Mouse (Mus musculus): ENCODE data around the gene Adamts16.
"Not testable (repeated sequence)": the region's sequence is repeated elsewhere in the genome, so short reads cannot be mapped to it uniquely, and the experiment has no call there.

The Adamts16 gene

DNA sequence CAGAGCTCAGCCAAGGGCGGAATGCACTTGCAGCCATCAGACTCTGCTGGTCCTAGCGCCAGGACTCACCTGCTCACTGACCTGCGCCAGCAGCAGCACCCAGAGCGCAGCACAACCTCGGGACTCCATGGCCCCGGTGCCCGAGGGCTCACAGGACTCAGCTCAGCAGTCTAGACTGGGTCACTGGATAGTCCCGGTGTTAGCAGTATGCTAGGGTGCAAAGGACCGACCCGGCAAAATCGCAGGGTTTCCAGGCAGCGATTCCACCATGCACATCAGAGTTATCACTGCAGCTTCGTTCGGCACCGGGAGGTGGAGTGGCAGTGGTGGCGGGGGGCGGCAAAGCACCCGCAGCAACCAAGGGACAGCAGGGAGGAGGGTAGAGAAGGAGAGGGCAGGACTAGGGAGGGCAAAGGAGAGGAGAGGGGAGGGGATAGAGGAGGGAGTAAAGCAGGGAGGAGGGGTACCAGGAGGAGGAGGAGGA, at the start of gene Adamts16:
Adamts16 (minus strand) TSS at position 391 of the 484 bp plus-strand sequence.
- CTCF ChIA-PET = no interaction called here

DNA sequence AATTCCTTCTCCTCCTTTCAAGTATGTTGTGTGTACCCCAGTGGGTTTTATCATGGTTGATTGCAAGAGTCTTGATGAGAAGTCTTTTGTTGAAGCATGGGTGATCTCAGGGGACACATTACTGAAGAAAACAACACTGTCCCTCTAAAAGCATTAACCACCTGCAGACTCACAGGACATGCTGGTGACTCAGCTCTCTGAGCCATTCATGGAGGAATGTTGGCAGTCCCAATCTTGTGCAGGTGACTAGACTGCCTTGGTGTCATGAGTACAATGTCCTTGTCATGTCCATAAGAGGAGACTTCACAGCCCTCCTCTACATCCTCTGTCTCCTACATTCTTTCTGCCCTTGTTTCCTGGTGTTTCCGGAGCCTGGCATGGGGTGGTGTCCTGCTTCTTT, 45.5 kb upstream of the Adamts16 start:
- CTCF ChIA-PET = no interaction called here

DNA sequence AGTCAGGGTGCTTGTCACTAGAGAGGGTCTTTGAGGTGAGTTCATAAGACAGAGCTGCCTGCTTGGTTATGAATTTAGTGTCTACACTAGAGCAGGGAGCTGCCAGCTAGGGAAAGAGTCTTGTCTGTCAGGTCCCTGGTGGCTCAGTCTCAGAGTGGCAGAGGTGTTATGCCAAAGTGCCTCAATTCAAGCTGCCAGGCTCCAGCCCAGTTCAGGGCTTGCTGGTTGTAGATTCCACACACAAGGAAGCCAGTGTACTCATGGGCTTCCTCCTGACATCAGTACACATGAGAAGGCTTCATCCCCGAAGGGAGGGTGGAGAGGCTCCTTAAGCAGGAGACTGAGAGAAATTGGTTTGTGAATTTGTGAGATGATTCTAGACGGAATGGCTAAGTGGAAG, 43.4 kb upstream of the Adamts16 start:
- CTCF ChIA-PET = no interaction called here

DNA sequence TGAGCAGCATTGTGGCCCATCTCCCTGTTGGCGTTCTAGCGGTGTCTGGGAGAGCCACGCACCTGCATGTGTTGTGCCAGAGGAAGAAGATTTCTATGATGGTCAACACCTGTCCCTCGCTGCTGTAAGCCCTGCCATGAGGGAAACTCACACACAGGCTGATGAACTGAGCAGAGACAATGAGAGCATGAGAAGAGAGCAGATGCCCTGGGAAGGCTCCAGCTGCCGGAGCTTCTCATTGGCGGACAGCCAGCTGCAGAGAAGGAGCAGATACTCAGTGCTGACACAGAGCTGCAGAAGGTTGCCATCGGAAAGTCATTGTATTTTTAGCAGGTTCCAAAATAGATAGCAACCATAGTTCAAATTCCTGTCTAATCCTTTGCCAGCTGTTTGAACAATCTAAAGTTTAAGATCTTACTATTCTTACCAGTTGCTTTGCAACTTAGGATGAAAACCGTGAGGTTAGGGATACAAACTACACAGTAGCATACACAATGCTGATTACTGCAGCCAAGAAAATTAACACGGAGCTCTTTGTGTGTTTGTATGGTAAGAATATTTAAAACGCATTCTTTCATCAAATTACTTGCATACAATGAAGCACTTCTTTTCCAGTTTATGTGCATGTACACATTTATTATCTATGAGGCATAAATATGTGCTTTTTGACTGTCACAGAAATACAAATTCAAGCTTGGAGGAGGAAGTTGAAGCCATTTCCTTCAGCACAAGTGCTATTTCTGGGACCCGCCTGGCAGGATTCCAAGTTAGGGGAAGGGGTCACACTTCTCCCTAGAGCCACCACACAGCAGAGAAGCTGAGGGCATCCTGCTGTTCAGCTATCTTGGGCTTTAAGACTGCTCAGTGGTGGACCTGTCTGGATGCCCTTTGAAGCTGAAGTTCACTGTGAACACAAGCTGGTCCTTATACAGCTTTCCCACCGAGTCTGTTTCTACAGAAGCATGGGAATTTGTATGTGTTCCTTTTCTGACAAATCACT, 42.6 kb upstream of the Adamts16 start:
- CTCF ChIA-PET = no interaction called here

DNA sequence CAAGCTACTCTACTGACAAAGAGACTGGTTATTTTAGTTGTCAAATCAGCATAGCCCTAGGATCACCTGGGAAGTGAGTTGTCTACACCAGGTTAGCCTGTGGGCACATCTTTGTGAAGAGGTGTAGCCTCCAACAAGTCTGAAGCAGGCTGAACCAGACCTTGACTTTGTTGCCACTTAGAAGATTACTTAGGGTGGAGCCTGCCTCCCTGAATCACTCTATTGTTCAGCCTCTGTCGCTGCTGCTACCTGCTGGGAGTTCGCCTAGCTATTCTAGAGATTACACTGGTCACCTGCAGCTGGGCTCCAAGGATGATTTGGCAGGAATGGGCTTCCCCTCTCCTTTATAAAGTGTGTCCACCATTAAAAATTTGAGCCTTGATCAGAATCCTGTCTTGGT, 38.4 kb upstream of the Adamts16 start:
- CTCF ChIA-PET = not testable (repeated sequence)

DNA sequence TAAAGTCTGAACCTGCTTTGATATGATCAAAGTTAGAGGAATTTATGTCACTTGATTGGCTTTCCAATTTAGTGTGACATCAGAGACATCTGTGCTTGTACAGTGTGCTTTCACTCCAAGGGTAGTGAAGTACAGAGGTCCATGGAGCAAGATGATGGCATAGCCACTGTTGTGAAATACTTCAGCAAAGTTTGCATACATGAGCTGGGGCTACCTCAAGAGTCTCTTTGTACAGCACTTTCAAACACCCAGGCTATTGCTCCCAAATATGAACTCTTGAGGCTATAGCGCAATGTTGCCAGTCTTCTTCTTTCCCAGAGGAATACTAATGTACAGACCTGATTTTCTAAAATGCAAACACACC, 35.9 kb upstream of the Adamts16 start:
- CTCF ChIA-PET = no interaction called here

DNA sequence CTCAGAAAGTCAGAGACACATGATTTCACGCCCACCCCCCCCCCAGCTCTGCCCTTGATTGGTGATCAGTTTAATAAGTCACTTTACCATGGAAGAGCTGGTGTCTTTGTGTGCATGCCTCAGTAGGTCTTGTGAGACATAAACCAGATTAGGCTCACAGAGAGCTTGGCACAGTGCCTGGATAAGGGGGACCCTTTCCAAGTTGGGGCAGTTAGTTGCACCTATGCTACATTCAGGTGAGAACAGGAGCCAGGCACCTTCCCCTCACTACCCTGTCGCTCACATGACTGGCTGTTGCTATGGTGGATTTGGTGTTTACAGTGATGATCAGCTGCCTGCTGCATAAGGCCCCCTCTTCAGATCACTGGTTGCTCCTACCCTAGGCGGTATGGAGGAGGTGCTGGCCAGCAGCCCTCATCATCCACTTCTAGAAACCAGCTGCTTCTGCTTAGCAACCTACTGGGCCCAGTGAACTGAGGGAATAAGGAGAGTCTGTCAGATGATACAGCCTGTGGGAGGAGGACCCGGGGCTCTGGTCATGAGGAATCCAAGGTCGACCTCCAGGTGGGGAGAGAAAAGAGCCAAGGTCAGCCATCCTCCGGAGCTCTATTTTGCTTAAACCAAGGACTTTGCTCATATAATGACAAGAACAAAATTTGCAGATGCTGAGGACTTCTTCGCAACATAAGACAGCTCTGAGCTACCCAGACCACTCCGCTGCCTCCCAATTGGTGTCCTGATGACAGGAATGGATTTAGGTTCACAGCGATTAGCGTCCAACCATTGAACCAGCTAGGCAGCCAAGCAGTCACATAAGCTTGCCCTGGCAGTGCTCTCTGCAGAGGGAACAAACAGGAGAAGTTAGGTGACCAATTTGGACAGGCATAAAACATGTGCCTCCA, 35.3 kb upstream of the Adamts16 start:
- CTCF ChIA-PET = no interaction called here

DNA sequence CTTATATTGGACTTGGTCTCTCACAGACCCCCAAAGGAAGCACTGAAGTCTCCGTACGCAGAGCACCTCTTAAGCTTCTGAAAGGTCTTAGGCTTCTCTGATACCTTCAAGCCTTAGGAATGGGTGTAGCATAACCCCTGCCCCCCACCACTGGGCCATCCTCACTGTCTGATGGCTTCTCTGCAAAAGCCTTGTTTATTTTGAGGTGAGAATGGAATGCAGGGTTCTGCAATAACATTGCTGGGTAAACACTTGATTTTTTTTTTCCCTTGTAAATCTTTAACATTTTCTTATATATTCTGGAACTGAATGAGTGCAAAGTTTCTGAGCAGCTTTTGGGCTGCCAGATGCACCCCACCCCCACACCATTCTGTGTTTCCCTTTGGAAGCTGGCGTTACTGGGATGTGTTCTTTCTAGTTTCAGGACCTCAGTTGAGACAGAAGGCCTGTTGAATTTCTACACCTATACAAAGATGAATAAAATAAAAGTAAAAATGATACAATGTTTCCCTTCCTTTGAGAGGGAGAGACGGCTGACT, 33.9 kb upstream of the Adamts16 start:
- CTCF ChIA-PET = no interaction called here

DNA sequence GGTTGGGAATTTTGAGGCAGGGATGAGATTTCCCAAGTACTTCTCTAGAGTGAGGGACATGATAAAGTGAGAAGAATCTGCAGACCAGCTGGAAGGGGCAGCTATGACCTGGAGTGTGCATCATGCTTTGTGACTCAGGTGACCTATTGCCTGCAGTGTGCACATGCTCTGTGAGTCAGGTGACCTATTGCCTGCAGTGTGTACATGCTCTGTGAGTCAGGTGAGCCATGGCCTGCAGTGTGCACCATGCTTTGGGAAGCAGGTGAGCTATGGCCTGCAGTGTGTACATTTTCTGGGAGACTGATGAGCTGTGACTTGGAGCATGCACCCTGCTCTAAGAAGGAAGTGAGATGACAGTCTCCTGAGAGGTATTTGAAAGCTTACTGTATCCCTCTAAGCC, 33.1 kb upstream of the Adamts16 start:
- CTCF ChIA-PET = no interaction called here

DNA sequence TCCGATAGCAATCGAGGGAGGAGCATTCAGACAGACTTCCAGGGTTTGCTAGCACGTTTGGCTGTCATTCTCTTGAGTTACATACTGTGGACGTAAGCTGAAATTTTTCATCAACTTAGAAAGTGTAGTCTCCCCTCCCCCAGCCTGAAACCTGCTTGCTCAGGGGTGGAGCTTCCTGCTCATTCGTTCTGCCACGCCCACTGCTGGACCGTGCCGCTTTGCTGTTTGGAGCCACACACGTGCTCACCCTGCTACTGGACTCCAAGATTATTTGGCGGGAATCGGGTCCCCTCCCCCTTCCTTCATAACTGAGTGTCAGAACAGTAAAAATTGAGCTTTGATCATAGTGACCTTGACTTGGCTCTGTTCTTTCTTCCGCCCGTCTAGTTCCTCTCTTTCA, 32.2 kb upstream of the Adamts16 start:
- CTCF ChIA-PET = not testable (repeated sequence)

DNA sequence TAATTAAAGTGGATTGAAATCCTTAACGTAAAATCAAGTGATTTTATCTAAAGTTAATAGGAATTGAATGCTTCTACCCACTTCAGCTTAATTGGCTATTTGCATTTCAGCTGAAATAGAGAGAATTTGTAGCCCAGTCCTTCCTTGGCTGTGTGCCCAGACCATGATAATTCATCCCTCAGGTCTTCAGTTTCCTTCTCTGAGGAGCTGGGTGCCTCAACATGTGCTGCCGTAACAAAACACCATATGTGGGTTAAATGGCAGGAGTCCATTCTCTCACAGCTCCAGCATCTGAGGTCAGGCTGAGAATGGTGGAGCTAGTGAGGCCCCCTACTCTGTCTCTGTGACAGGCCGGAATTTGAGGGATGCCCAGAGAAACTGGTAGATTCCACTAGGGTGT, 29.4 kb upstream of the Adamts16 start:
- CTCF ChIA-PET = no interaction called here

DNA sequence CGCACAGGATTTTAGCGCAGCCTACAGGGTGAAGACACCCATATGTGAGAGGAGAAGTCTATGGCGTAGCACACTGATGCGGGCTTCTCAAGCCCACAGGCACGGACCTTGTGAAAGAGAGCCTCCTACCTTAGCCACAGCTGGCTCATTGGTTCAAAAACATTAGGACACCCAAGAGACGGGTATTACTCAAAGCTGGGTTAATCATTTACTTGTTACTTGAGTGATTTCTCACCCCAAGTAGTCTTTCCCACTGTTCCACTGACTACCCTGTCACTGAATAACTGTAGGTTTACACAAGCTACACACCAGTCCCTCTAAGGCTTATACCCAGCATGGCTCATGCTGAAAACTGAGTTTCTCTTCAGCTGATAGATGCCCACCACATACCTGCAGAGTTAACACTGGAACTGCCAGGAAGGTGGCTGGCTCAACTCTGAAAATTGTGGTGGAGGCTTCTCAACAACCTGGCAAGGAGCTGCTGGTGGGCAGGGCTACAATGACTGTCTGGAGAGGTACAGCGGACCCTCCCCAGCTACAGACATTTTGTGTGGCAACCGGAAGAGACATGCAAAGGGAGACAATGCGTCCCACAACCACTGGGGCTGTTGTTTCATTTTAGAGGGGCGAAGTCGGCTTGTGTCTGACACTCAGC, 25.5 kb upstream of the Adamts16 start:
- CTCF ChIA-PET = no interaction called here

DNA sequence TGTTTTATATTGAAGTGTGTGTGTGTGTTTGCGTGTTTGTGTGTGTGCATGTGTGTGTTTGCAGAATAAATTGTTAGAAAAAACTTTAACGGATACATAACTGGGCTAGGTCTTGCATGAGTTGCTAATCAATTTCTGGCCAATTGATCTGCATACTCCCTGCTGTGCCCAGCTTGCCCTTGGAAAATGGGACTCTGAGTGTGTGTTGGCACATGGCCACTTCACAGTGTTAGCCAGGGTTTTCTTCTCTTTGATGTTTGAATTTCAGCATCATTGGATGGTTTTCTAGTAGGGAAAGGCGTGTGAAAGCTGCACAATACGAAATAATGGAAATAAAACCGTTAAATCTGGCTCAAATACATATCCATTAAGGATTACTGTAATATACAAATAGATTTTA, 24.3 kb upstream of the Adamts16 start:
- CTCF ChIA-PET = no interaction called here

DNA sequence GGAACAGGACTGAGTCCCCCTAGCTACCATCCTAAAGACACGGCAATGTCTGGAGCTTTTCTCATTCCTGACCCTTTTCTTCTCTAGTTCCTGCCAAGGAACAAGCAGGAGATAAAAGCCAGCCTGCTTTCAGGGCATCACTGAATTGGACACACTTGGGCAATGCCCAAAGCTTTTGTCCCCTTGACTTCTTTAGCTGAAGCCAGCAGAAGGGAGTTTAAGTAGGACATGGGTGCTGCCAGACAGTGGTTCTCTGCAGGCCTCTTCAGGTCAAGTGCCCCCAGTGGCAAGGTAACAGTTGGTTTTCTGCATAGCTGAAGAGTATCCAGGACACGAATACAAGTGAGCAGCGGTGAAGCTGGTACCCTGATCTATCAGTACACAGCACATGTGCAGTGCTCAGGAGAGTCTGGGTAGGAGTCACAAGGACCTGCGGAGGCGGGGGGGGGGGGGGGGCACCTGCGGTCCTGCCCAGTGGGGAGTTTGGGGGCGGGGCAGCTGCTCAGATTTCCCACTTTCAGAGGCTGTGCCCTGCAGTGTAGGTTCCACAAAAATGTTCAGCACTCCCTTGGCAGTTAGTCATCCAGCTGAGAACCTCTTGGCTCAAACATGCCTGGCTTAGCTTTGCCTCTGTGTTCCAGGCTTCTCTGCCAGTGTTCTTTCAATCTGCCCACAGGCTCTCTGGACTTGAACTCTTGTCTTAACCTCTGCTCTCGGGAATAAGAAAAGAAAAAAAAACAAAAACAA, 20.7 kb upstream of the Adamts16 start:
- CTCF ChIA-PET = no interaction called here

DNA sequence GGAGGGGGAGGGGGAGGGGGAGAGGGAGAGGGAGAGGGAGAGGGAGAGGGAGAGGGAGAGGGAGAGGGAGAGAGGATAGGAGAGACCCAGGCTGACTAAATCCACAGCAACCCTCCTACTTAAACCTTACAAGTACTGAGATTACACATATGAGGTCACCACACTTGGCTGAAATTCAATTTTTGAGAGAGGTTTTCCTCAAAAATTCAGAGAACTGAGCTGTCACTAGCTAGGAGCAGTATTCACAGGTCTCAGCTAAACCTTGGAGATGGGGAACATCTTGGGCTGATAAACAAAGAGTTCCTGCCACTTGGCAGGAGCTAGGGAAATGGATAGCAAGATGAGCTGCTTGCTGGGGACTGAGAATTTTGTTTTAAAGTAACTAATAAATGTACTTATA, 12.0 kb upstream of the Adamts16 start:
- CTCF ChIA-PET = no interaction called here

DNA sequence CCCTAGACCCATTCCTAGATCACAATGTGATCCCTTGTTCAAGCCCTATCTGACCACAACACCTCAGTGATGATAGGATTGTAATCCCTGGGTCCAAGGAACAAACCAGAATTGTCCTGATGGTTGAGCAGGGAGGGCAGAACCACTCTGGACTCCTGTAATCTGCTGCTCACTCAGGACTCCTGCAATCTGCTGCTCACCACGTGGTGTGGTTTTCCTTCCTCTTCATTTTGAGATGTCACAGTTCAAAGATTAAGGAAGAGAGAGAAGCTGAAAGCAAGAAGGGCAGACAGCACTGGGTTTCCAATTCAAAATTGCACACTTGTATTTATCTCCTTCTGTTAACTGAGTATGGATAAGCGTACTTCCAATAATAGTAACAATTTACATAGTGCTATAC, 5.3 kb upstream of the Adamts16 start:
- CTCF ChIA-PET = no interaction called here

DNA sequence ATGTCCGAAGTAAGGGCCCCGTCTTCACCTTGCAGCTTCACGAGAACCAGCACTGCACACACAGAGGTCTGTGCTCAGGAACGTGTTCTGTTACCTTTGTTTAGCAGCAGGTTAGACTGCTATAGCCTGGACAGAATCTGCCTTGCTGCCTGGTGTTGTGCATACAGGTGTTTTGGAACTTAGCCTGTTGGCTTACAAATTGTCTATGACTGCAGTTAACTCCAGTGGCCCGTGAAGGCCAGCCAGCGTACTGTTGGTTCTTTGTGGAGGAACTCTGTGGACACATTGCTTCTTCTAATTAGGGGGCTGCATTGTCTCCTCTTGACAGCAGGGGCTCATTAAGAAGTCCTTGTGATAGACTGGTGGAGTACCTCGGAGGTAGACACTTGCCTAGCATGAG, 3.9 kb upstream of the Adamts16 start:
- CTCF ChIA-PET = no interaction called here

DNA sequence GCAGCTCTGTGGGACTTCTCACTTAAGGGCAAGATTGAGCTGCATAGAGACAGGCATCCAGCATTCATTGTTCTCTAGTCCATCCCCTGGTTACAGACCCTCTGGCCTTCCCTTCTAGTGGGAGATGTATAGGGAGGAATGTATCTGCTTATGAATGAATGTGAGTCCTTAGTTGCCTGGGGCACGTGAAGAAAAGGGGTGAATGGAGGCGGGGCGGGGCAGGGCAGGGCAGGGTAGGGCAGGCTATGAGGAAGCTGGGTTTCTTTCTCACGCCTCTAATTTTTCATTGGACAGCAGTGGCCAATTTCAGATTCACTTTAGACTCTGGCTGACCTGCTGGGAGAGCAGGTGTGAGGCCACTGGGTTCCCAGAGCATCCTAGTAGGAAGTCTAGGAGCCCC, 515 bp upstream of the Adamts16 start:
- CTCF ChIA-PET = no interaction called here

DNA sequence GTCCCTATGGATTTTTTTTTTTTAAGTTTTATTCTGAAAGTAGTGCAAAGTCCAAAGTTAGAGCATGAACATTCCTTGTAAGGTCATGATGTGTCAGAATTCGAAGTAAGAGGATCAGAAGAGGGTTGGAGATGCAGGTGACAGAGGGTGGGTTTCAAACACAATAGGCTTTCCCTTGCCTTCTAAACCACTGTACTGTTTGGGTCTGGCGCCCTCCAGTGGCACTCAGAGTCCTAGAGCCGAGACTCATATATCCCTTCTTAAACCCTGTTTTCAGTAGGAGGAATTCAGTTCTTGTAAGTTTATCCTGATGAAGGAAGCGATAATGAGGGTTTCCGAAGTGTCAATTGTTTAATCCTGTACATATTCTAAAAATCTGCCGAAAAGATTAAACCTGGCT, 1.4 kb downstream of the Adamts16 start:
- CTCF ChIA-PET = no interaction called here

DNA sequence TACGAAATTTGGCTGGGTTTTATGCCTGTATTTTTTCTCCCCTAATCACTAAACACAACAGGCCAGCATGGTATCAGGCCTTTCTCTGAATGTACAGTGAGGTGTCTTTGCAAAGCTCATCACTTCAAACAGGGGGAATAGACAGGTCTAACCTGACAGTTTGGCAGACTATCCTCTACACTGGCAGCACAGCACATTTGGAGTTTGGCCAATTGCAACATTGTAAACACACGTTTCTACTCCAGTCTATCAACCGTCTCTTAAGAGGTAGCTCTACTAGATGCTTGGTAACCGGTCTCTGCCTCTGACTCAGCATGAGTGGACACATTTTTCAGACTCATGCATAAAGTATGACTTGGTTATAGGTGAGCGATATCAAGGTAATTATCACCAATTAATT, 4.0 kb downstream of the Adamts16 start:
- CTCF ChIA-PET = no interaction called here

DNA sequence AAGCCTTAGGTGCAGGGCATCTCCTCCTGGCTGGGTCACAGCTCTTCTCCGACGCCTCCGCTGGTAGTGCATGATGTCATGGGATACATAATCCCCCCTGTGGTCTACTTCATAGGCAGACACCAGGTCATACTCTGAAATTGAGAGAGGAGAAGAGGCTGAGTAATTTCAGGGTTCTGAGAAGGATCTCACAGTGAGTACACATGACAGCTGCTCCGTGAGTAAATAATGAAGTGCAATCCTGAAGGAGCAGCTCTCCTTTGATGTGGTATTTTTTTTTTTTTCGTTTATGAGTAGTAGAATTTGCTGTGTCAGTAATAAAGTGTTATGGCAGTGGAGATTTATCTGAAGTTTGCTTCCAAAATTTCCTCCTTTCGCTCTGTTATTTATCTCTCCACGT, 5.4 kb downstream of the Adamts16 start:
- CTCF ChIA-PET = no interaction called here

Data from spleen, embryonic (tissue).